Mouse (Mus musculus) fibroblast of lung, adult 2 months (primary cell): Measurements from ENCODE around the gene Utrn.

Source experiments
- DNase-seq: peaks from one replicate; pipeline ENCODE4 v3.0.0-alpha.2; 2011; ENCODE audit warnings: low read depth

The Utrn gene

DNA sequence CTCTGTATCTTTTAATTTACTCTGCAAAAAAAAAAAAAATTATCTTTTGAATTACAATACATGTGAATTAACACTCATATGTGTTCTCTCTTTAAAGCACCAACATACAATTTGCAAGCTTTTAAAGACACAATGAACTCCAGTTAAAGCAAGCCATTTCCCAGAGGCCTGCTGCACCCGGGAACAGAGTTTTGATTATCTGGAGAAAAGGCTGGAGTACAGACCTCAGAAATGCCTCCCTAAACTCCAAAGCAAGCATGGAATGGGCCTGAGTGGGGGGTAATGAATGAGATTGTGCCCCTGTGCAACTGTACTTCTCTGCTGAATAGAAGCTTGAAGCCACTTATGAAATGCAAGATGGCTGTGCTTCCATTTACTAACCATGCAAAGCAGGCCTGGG lies 281.8 kb downstream of the Utrn start:
- DNase-seq: no peak

DNA sequence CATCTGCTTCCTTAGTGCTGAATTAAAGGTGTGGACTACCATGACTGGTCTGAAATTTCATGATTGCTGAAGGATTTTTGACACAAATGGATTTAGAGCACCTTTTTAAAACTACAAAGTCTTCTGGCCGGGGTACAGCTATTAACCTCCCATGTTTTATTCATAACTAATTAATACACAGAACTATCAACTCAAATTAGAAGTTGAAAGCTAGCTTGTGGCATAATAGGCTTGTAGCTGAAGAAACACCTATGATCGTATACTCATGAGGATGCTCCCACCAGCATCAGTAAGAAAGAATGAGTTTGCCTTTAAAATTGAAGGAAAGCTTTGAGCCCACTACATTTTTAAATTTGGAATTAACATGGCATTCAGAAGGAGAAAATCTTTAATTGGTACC lies 282.3 kb downstream of the Utrn start:
- no peak for DNase-seq

DNA sequence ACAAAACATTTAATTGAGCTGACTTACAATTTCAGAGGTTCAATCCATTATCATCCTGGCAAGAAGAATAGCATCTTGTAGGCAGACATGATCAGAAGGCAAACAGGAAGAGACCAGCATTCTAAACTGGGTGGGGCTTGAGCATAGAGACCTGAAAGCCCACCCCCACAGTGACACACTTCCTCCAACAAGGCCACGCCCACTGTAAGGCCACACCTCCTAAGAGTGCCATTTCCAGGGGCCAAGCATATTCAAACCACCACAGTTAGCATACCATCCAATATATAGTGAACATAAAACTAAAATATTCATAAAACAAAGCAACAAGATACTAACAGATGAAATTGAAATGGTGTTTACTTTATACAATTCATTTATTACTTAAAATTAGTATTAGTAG lies 283.0 kb downstream of the Utrn start:
- no peak for DNase-seq

DNA sequence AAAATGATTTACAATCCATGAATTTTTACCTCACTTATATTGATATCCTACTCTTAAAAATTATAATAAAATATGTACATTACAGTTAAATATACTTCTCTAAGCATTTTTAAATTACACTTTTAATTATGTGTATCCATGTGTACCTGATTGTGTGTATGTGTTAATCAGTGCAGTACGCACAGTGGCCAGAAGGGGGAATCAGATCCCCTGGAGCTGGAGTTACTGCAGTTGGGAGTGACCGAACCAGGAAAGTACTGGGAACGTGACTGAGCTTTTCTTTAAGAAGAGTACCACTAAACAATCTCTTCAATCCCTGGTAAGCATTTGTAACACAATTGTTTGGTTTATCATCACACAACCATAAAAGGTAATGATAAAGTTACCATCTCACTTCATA lies 285.7 kb downstream of the Utrn start:
- no peak for DNase-seq

DNA sequence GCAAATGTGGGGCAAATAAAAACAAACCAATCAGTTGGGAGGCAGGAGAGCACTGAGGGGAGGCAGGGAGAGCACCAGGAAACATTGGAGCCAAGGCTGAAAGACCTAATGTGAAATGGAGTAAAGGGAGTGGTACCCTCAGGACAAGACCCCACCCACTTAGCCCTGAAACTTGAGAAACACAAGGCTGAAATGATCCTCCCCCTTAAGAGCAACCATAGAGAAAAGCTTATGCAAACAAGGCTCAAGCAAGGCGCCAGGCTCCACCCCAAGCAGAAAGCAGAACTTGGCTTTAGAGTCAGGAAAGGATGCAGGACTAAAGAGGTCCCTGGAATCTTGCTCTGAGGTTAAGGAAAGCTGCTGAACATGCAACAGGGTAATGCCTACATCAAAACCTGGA lies 290.1 kb downstream of the Utrn start:
- no peak for DNase-seq

DNA sequence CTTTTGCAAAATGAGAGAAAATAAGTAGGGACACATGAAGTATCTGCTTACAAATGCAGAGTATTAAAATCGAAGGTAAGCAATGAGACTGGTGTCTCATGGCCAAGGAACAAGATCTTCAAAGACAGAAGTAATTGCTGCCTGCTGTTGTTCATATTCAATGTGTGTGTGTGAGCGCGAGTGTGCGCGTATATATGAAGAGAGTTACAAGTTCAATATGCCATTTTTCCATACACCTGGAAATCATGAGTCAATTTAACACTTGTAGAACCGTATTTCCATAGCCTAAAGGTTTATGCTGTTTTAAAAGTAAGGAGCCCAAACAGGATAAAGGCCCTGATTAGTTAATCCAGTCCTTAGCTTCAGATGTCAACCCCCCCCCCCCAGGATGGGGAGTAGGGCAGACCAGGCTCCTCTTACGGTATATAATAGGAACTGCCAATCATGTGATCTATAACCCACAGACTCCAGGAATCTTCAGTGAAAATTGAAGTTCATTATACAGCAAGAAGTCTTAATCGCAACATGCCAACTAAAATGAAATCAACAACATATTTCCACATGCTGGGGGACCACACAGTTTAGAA lies 293.2 kb downstream of the Utrn start:
- no peak for DNase-seq

DNA sequence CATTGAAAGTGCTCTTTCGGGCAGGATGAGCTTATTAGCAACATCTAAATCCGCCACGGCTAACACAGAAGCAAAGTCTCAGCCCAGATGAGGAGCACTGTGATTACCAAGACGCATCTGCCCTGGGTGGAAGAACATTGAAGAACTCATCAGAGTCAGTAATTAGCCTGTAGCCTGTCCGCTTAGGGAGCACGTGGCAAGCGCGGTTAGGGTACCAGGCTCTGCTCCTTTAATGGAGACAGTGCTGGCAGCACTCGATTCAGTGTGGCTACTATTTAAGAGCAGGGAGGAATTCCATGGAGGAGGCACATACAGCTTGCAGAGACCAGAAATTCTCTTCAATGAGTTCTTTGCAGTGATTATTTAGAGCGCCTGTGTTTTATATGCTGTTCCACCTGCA lies 294.4 kb downstream of the Utrn start:
- no peak for DNase-seq

DNA sequence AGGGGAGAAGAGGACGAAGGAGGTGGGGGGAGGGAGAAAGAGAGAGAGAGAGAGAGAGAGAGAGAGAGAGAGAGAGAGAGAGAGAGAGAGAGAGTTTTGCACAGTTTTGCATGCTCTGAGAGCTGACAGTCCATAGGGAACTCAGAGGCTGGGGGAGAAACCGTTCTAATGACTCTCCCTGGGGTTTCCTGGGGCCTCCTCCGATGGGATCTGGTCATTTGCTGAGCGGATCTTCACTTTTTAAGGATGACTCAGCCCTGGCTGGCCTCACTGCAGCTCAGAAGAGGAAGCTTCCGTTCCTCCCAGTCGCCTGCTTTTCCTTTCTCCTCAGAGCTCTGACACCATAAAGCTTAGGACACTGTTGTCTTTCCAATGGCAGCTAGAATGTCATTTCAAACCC lies 295.6 kb downstream of the Utrn start:
- no peak for DNase-seq

DNA sequence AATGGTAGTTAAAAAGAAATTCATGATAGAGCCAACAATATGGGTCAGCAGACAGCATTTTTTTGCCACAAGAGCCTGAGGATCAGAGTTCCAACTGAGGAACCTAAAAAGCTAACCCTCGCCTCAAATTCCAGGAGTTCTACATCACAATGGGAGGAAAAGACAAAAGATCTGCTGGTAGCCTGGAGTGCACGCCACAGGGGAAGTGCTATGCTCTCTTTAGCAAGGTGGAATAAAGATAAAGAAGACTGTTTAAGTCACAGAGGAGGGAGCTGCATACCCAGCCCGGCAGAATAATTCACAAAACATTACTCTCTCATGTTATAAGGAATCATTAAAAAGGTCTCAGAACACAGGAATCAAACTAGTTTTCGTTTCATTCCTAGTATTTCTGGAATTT lies 296.4 kb downstream of the Utrn start:
- no peak for DNase-seq

DNA sequence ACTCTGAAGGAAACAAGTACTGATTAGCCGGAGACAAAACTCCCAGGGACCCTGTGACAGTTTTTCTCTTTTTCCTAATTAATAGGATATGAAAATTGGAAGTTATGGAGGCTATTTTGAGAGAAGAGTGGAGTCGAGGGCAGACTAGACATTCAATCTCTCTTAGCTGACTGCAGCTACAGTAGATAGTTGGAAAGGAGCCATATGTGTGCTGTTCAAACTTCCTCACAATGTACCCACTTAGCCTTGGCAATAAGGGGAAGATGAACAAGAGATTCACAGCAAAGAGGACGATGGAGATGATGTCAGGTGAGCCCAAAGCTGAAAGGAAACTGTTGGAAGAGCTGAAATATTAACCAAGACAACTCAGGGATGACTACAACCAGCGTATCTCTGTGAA lies 304.7 kb downstream of the Utrn start:
- DNase-seq: no peak

DNA sequence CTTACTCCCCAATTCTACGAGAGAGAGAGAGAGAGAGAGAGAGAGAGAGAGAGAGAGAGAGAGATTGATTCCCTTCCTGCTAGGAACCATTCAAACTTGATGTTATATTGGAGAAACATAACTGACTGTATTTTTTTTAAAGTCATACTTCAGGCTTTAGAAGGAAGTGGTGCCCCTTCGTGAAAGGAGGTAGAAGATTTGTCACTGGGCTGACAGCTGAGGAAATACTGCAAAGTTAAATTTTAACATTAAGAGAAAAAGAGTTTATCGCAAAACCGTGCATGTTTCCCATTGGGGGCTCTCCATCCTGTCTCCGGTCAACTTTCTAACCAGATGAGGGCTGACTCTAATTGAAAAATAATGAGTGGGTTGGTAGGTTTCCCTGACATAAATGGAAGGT lies 310.4 kb downstream of the Utrn start:
- no peak for DNase-seq

DNA sequence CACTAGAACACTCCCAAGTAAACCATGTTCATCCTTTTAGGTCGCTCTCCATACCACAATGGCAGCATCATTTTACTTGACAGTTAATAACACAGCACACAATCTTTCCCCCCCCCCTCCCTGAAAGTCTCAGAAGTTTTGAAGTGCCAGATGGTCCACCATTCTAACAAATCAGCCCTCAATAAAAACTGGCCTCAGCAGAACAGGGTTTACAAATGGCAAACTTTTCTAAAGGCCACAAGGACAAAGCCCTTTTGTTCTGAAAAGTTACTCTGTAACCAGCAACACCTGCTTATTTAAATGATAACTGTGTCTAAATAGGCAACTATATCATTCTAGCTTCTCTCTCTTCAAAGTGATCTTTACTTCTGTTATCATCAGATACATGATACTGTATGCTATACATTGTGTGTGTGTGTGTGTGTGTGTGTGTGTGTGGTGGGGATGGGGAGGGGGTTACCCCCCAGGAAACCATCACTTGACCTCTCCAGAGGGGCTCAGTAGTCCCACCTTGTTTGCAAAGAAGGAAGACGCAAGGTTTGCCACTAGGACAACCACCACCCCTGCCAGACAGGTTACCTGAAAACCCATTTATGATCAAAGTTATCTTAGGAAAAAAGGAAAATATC lies 315.0 kb downstream of the Utrn start:
- DNase-seq: no peak

DNA sequence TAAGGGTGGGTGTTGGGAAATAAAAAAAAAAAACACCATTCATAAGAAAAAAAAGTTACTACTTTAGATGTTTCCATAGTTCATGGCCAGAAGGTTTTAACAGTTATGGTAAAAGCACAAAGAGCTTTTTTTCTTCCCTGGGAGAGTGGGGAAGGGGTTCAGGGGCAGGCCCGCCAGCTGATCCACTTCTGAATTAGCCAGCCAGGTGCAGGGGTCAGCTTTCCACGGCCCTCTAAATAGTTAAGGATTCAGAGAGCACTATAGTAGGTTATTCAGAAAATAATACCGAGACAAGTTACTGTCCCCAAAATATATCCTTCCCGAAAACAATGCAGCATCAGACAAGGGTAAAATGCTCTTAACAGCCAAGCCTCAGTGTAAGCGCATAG lies 316.3 kb downstream of the Utrn start:
- no peak for DNase-seq

DNA sequence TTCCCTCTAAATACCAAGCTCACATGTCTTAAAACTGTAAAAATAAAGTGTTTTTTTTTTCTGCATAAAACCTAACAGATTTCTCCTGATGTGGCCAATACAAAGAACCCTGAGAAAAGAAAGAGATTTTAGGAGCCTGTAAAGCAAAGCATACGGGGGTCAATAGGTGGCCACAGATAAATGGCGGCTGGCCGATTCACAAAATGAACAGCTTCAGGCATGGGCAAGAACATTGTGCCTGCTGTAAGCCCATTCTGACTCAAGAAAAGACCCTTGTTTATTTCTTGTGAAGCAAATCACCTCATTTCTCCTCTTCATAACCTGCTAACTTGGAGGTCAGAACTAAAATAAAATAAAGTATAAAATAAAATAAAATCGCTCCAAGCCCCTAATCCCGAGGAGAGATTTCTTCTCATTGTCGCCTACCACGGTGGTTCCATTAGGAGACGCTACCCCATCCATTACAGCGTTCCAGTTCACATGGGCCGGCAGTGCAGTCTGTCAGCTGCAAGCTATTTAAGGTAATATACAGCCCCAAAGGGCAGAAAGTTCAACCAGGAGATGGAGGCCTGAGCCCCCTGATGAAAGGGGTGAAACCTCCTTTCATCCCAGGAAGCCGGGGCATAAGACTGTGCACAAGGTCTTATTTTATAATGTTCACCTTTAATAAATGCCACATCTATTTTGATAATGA lies 316.8 kb downstream of the Utrn start:
- no peak for DNase-seq

DNA sequence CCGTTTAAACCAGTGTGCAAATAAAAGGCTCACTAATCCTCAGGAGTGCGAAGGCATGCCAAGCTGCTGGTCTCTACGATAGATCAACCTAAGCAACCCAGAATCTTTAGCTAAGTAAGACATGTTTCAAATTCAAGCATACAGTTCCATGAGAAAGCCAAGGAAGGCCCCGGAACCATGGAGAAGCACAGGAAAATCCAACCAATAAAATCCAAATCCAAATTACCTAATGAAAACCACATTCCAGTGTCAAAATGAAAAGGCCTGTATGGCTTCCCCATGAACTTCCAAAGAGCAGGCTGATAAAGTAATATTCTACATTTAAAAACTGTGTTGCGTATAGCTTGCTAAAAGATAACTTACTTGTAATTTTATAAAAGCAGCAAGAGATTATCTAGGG lies 317.4 kb downstream of the Utrn start:
- DNase-seq: no peak

DNA sequence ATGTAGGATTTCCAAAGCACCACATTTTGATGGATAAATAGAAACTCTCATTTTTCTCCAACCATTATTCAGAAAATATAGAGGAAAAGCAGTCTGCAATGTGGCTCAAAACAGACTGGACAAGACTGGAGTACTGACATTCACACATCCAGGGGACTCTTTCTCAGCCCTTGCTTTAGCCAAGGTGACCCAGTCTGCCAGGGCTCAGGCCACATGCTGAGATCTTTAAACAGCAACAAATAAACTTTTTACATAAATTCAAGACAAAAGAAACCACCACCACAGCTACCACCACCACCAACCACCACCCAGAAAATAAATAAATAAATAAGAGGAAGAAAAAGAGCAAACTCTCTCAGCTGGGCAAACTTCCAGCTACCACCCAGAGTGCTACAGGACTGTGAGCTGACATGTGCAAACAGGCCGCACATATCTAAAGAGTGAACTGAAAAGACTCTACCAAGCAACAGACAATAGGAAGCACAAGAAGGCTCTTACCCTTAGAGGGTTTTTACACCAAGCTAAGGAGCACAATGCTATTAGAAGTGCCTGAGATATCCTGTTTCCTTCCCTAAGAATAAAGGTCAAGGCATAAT lies 319.1 kb downstream of the Utrn start:
- no peak for DNase-seq

DNA sequence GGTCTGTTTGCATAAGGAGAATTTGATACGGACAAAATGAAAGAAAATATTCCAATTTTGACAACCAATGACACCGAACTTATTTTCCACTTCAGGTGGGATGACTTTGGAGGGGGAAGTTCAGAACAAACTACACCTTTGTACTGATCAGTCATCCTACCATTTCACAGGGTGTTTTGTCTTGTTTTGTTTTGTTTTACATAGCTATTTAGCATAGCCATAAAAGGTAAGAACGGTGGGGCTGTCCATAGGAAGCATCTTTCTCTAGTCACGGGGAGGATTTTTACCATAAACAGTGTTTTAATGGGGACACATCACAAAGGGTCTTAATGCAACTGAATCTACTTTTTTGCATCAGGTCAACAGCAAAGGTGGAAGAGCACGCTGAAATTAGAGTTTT lies 319.9 kb downstream of the Utrn start:
- DNase-seq: no peak

DNA sequence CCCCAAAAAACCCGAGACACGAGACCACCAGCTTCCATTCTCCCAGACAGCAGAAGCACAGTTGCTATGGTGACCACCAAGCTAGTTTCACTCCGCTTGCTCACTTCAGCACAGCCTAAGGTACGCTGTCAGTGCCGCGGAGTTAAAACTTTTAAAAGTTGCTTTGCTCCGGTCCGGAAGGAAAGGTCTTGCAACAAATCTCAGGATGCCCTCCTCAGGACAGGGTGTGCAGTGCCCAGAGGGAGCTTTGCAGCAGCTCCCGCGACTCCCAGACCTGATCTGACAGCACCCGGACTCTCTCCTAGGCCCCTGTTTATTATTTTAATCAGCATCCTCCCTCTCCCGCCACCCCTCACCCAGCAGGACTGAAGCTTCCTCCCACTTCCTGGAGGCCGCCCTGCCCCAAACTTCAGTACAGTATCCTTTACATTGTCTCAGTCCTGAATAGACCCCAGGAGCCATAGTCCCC lies 320.5 kb downstream of the Utrn start:
- peak; percentile 30 for DNase-seq

DNA sequence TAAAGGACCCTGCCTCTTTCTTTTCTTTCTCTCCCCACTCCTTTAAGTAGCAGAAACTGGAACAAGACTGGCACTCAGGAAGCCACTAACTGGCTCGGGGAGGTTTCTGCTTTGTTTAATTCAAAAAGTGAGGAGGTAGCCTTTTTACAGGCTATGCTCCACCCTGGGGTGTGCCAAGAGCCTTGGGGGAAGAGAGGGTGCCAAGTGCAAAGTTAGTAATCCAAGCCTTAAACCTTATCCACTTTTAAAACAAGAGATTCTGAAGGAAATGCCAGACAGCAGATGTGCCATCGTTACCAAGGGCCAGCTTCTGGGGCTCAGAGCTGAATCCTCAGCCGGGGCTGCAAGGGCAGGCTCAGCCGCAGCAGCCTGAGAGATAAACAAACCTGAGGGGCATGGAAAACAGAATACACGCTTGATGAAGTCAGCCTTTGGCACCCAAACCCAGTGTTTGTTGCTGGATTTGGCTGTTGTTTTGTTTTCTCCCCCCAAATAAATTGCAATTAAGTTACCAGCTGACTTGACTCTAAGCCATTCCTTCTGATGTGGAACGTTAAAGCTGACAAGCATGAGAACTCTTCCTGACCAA lies 322.0 kb downstream of the Utrn start:
- no peak for DNase-seq

DNA sequence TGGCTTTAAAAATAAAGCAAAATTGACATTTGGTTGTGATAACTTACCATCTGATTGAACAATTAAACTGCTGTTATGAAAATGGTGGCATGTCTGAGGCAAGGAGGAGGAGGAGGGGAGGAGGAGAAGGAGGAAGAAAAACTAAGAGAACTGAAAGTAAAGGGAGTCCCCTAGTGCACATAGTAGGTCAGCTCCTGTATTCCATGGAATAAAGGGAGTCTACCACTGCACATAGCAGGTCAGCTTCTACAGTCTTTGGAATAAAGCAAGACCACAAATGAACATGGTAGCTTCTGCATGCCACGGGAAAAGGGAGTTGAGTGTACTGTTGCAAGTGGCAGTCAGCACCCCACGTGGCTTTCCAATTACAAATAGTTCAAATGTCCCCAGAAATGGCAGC lies 323.7 kb downstream of the Utrn start:
- no peak for DNase-seq

DNA sequence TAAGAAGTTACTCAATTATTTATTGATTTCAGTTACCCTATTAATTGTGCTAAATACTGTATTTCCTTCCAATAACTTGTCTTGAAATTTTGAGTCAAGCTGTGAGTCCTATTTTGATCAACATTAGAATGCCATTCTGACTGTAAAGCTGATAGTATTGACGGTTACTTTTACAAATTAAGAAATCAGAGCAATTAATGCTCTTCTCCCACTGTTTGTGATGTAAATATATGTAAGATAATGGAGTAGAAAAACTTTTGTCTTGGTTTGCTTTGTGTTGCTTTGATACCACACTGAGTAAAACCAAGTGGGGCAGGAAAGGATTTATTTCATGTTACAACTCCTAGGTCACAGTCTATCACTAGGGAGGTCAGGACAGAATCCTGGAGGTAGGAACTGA lies 327.4 kb downstream of the Utrn start:
- no peak for DNase-seq

DNA sequence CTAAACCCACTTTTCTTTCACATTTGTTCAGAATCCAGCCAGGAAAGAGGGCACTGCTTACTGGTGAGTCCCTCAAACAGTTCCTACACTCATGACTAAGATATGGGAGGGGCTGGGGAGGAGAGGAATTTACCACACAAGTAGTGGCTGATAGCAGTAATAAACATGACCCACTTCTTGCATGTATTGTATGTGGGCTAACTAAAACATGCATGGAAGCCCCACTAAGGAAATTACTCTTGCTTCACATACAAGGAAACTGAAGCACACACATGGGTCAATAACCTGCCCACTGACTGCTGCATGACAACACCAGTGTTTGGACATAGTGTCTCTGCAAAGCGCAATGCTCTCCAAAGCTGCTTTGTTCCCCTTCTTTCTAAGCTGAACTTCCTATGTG lies 333.9 kb downstream of the Utrn start:
- no peak for DNase-seq

DNA sequence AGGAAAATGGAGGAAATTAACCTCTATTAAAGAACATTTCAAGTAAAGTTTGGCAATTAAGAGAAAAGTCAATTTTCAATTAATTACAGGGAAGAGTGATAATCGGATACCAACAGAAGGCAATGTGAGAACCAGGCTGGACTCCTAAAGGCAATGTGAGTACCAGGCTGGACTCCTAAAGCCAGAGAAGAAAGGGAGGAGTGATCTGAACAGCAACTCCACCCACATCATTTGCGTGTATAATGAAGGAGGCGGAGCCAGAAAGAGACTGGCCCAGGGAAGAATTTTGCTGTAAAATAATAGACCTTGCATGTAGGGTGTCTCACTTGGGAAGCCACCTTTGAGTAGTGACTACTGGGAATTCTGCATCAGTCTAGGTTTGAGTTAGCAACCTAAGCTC lies 334.4 kb downstream of the Utrn start:
- DNase-seq: no peak
